Mouse (Mus musculus): ENCODE measurements around the gene Trp53i11. TPM values are rescaled to one million over a fixed set of nuclear protein-coding genes. Genes with fewer than 3 reads are reported as not detected.

Trp53i11 gene
- total and polyA plus RNA-seq, 2 experiments, result 1.9 to 9.1 TPM

GRCm38 (mm10) chr2:93202782-93203181, 15.4 kb downstream of the Trp53i11 start:
- no peak overlapping the region for H3K9ac ChIP-seq (ENCODE audit: low read depth, low read length)
- WGBS, result 67% methylated on average over 1 of the region's 1 CpGs
- H3K4me3 ChIP-seq (ENCODE audit: insufficient read depth, low read depth, low read length), result no peak overlapping the region
- TF ChIP-seq CTCF (IDR thresholded peaks at IDR 0.05; ENCODE audit: low read depth, low read length) (no peak), POLR2A (IDR thresholded peaks at IDR 0.05; ENCODE audit: extremely low read depth, insufficient read depth, low read length) (no peak)
- no peaks in the 10 kb centered on the region for H3K79me2 ChIP-seq (ENCODE audit: control insufficient read depth, insufficient read depth, low read length)
- DNase-seq (ENCODE audit: extremely low read depth, low read depth, low spot score), result no peak
- no peaks in the 10 kb centered on the region for H3K4me1 ChIP-seq (ENCODE audit: control insufficient read depth, insufficient read depth, low read length)
- H3K36me3 ChIP-seq (ENCODE audit: control insufficient read depth, insufficient read depth, low read length), result no peaks in the 10 kb centered on the region
- no peaks in the 10 kb centered on the region for H3K27me3 ChIP-seq (ENCODE audit: control insufficient read depth, insufficient read depth, low read length)
- no peak overlapping the region for H3K27ac ChIP-seq (replicated peaks; ENCODE audit: insufficient read depth, low read depth, low read length)

DNA sequence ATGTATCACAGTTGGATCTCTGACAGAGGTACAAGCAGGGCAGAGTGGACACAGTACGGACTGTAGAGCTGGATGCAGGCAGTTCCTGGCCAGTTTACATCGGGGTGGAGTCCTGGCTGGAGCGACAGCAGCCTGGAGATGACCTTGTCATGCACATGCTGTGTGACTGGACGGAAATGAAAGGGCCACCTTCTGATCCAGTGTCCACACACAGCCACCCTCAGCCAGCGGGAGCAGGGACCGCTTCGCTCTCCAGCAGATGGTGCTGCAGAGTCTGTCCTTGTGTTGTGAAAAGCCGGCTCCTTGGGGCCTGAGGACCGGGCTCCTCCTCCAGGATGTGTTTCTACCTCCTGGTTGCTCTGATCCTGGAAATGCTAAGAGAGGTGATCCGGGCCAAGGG, 16.3 kb downstream of the Trp53i11 start:
- no peak overlapping the region for H3K4me3 ChIP-seq (ENCODE audit: insufficient read depth, low read depth, low read length)
- H3K27me3 ChIP-seq (ENCODE audit: control insufficient read depth, insufficient read depth, low read length), result no peaks in the 10 kb centered on the region
- H3K36me3 ChIP-seq (ENCODE audit: control insufficient read depth, insufficient read depth, low read length), result no peaks in the 10 kb centered on the region
- TF ChIP-seq POLR2A (IDR thresholded peaks at IDR 0.05; ENCODE audit: extremely low read depth, insufficient read depth, low read length) (no peak), CTCF (IDR thresholded peaks at IDR 0.05; ENCODE audit: low read depth, low read length) (peak; percentile 79)
- no peak overlapping the region for H3K9ac ChIP-seq (ENCODE audit: low read depth, low read length)
- DNase-seq (ENCODE audit: extremely low read depth, low read depth, low spot score), result peak; percentile 77
- no peaks in the 10 kb centered on the region for H3K79me2 ChIP-seq (ENCODE audit: control insufficient read depth, insufficient read depth, low read length)
- H3K27ac ChIP-seq (replicated peaks; ENCODE audit: insufficient read depth, low read depth, low read length), result no peak overlapping the region
- no peaks in the 10 kb centered on the region for H3K4me1 ChIP-seq (ENCODE audit: control insufficient read depth, insufficient read depth, low read length)
- 8% methylated on average over 10 of the region's 10 CpGs for WGBS

DNA sequence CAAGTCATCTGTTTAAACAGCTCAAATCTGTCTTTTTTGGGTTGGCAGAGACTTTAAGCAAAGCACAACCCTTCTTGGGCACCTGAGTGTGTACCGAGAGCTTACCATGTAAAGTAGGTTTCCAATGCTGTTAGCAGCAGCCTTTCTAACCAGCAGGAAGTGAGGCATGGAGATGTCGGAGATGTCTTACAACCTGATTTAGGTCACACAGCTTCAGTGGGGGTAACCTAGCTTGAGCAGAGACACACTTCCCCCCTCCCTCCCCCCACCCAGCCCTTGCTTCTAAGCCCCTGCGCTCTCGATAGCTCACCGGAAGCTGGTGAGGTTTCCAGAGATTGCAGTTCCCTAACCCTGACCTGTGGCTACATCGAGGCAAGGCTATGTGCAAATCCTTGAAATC, 17.2 kb downstream of the Trp53i11 start:
- WGBS, result 75% methylated on average over 6 of the region's 6 CpGs
- Histone ChIP-seq H3K4me1 (ENCODE audit: control insufficient read depth, insufficient read depth, low read length) (no peaks in the 10 kb centered on the region), H3K27ac (replicated peaks; ENCODE audit: insufficient read depth, low read depth, low read length) (no peak overlapping the region), H3K79me2 (ENCODE audit: control insufficient read depth, insufficient read depth, low read length) (no peaks in the 10 kb centered on the region), H3K27me3 (ENCODE audit: control insufficient read depth, insufficient read depth, low read length) (no peaks in the 10 kb centered on the region), H3K4me3 (ENCODE audit: insufficient read depth, low read depth, low read length) (no peak overlapping the region), H3K36me3 (ENCODE audit: control insufficient read depth, insufficient read depth, low read length) (no peaks in the 10 kb centered on the region), H3K9ac (ENCODE audit: low read depth, low read length) (no peak overlapping the region)
- TF ChIP-seq CTCF (IDR thresholded peaks at IDR 0.05; ENCODE audit: low read depth, low read length), result no peak
- no peak for TF ChIP-seq POLR2A (IDR thresholded peaks at IDR 0.05; ENCODE audit: extremely low read depth, insufficient read depth, low read length)
- no peak for DNase-seq (ENCODE audit: extremely low read depth, low read depth, low spot score)

GRCm38 (mm10) chr2:93206126-93206525, 18.8 kb downstream of the Trp53i11 start:
- no peak for DNase-seq (ENCODE audit: extremely low read depth, low read depth, low spot score)
- Histone ChIP-seq H3K4me3 (ENCODE audit: insufficient read depth, low read depth, low read length) (no peak overlapping the region), H3K36me3 (ENCODE audit: control insufficient read depth, insufficient read depth, low read length) (no peaks in the 10 kb centered on the region), H3K27me3 (ENCODE audit: control insufficient read depth, insufficient read depth, low read length) (no peaks in the 10 kb centered on the region), H3K27ac (replicated peaks; ENCODE audit: insufficient read depth, low read depth, low read length) (no peak overlapping the region), H3K4me1 (ENCODE audit: control insufficient read depth, insufficient read depth, low read length) (no peaks in the 10 kb centered on the region), H3K79me2 (ENCODE audit: control insufficient read depth, insufficient read depth, low read length) (no peaks in the 10 kb centered on the region), H3K9ac (ENCODE audit: low read depth, low read length) (no peak overlapping the region)
- 97% methylated on average over 1 of the region's 1 CpGs for WGBS
- TF ChIP-seq POLR2A (IDR thresholded peaks at IDR 0.05; ENCODE audit: extremely low read depth, insufficient read depth, low read length) (no peak), CTCF (IDR thresholded peaks at IDR 0.05; ENCODE audit: low read depth, low read length) (no peak)

DNA sequence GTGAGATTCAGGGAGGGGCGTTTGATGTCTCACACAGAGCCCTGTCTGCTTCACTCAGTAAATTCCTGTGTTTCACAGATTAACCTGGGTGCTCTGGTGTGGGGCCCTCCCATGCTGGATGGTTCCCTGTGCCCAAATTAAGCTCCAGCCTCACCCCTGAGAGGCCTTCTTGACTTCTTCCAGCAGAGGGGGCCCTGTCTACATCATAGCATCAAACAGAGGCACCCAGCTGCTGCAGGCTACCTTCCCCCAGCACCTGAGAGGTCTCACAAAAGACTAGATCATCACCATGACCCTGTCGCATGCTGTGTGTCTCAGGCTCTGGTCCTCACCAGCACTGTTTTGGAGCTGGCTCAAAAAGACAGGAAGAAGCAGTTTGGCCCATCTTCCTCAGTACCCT, 25.0 kb downstream of the Trp53i11 start:
- Histone ChIP-seq H3K36me3 (ENCODE audit: control insufficient read depth, insufficient read depth, low read length) (no peaks in the 10 kb centered on the region), H3K4me1 (ENCODE audit: control insufficient read depth, insufficient read depth, low read length) (no peaks in the 10 kb centered on the region; the same call in 1 of the 2 replicates), H3K27ac (replicated peaks; ENCODE audit: insufficient read depth, low read depth, low read length) (no peak overlapping the region), H3K9ac (ENCODE audit: low read depth, low read length) (no peak overlapping the region), H3K79me2 (ENCODE audit: control insufficient read depth, insufficient read depth, low read length) (no peaks in the 10 kb centered on the region), H3K4me3 (ENCODE audit: insufficient read depth, low read depth, low read length) (no peak overlapping the region), H3K27me3 (ENCODE audit: control insufficient read depth, insufficient read depth, low read length) (no peaks in the 10 kb centered on the region)
- DNase-seq (ENCODE audit: extremely low read depth, low read depth, low spot score), result no peak
- TF ChIP-seq CTCF (IDR thresholded peaks at IDR 0.05; ENCODE audit: low read depth, low read length) (no peak), POLR2A (IDR thresholded peaks at IDR 0.05; ENCODE audit: extremely low read depth, insufficient read depth, low read length) (no peak)
- WGBS, result 91% methylated on average over 2 of the region's 2 CpGs

- H3K36me3 ChIP-seq (ENCODE audit: control insufficient read depth, insufficient read depth, low read length), result no peaks in the 10 kb centered on the region
- no peak overlapping the region for H3K27ac ChIP-seq (replicated peaks; ENCODE audit: insufficient read depth, low read depth, low read length)
- no peak for TF ChIP-seq POLR2A (IDR thresholded peaks at IDR 0.05; ENCODE audit: extremely low read depth, insufficient read depth, low read length)
- TF ChIP-seq CTCF (IDR thresholded peaks at IDR 0.05; ENCODE audit: low read depth, low read length), result no peak
- no peak overlapping the region for H3K4me3 ChIP-seq (ENCODE audit: insufficient read depth, low read depth, low read length)
- no peaks in the 10 kb centered on the region for H3K27me3 ChIP-seq (ENCODE audit: control insufficient read depth, insufficient read depth, low read length)
- H3K79me2 ChIP-seq (ENCODE audit: control insufficient read depth, insufficient read depth, low read length), result no peaks in the 10 kb centered on the region
- no peak for DNase-seq (ENCODE audit: extremely low read depth, low read depth, low spot score)
- H3K9ac ChIP-seq (ENCODE audit: low read depth, low read length), result no peak overlapping the region
- WGBS, result 100% methylated on average over 2 of the region's 2 CpGs
- no peaks in the 10 kb centered on the region; the same call in 1 of the 2 replicates for H3K4me1 ChIP-seq (ENCODE audit: control insufficient read depth, insufficient read depth, low read length)
Measured at GRCm38 (mm10) chr2:93212865-93213264, 25.5 kb downstream of the Trp53i11 start.
